Mouse (Mus musculus): Measurements from ENCODE around the gene Gm44790.

Gene Gm44790

GRCm38 (mm10) chr6:86404100-86404861 lies 22.2 kb upstream of the Gm44790 start, which contains the start of gene Tia1:
Tia1 (plus strand) TSS chr6:86404219.
- peak; percentile 98 for DNase-seq (ENCODE audit: low spot score)

GRCm38 (mm10) chr6:86404996-86405395 lies 21.5 kb upstream of the Gm44790 start:
- no peak for DNase-seq (ENCODE audit: low spot score)

GRCm38 (mm10) chr6:86406306-86406705 lies 20.2 kb upstream of the Gm44790 start:
- no peak for DNase-seq (ENCODE audit: low spot score)

GRCm38 (mm10) chr6:86418711-86419110 lies 7.7 kb upstream of the Gm44790 start:
- no peak for DNase-seq (ENCODE audit: low spot score)

GRCm38 (mm10) chr6:86419239-86419638 lies 7.2 kb upstream of the Gm44790 start:
- DNase-seq (ENCODE audit: low spot score) = no peak

- DNase-seq (ENCODE audit: low spot score) = no peak
These were observed 6.0 kb upstream of the Gm44790 start for GRCm38 (mm10) chr6:86420491-86420890.

- no peak for DNase-seq (ENCODE audit: low spot score)
These were observed 5.1 kb downstream of the Gm44790 start for GRCm38 (mm10) chr6:86431531-86431930.

- DNase-seq (ENCODE audit: low spot score) = no peak
These were observed 7.2 kb downstream of the Gm44790 start for GRCm38 (mm10) chr6:86433696-86434095.

DNA sequence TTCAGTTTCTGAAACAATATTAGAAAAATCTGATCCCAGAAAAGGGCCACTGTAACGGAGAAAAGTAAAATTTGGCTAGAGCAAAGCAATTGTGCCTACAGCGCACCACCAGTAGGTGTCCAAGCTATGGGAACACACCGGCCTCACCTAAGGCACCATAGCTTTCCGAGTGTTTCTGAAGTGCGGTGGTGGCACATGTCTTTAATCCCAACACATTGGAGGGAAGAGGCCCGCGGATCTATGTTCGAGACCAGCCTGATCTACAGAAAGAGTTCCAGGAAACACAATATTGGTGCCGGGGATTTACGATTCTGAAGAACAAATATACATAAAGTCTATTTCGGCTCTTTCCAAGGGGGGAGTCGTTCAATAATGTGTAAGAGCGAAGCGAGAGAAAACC lies 11.3 kb downstream of the Gm44790 start:
- DNase-seq (ENCODE audit: low spot score) = peak; percentile 20

GRCm38 (mm10) chr6:86438272-86439118 lies 12.0 kb downstream of the Gm44790 start, which contains the start of gene C87436:
C87436 (plus strand) TSS chr6:86438374.
- DNase-seq (ENCODE audit: low spot score) = peak; percentile 87

DNA sequence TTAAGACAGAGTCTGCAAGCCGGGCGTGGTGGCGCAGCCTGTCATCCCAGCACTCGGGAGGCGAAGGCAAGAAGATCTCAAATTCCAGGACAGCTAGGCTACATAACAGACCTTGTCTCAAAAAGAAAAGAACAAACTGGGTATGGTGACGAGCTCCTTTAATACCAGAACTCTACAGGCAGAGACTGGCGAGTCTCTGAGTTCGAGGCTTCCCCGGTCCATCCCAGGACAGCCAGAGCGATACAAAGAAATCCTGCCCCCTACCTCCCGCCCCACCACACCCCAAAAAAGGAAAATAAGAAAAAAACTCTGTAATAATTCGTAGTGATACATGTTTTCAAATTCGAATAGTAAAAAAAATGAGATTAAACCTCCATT lies 12.7 kb downstream of the Gm44790 start:
- no peak for DNase-seq (ENCODE audit: low spot score)

DNA sequence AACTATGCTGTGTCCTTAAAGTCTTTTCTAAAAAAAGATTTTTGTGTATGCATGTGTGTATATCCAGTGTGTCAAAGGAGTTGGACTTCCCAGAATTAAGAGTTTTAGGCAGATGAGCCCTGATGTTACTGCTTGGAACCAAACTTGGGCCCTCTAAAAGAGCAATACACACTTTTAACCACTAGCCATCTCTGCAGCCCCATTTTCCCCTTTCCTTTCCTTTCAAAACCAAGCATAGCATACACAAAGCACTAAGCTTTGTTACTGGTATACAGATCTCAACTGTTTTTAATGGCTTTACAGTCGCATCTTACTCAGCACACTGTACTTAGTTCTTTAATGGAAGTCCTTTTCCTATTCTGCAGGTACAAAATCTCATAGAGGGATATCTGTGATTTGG lies 13.1 kb downstream of the Gm44790 start:
- DNase-seq (ENCODE audit: low spot score) = no peak

GRCm38 (mm10) chr6:86441571-86441970 lies 15.1 kb downstream of the Gm44790 start:
- DNase-seq (ENCODE audit: low spot score) = no peak

GRCm38 (mm10) chr6:86445551-86445950 lies 19.1 kb downstream of the Gm44790 start:
- DNase-seq (ENCODE audit: low spot score) = no peak

DNA sequence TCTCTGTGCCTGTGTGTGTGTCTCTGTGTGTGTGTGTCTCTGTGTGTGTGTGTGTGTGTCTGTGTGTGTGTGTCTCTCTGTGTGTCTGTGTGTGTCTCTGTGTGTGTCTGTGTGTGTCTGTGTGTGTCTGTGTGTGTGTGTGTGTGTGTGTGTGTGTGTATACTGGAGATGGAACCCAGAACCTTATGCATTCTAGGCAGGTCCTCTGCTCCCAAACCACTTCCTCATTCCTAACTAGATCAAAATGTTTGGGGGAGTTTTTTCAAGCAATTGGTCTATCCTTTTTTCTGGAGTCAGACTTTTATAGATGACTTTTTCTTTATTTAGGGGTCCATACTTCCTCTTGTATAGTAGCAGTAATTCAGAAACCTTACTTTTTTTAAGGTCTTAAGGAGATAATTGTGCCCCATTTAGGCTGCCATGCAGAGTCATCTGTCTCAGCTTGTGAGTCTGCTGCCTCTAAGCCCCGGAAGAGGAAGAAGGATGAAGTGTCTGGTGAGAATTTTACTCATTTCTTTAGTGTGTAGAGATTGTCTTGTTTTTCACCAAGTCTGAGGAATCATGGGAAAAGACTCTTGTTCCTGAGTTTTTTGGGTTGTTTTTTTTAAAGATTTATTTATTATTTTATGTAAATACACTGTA lies 20.6 kb downstream of the Gm44790 start:
- no peak for DNase-seq (ENCODE audit: low spot score)

DNA sequence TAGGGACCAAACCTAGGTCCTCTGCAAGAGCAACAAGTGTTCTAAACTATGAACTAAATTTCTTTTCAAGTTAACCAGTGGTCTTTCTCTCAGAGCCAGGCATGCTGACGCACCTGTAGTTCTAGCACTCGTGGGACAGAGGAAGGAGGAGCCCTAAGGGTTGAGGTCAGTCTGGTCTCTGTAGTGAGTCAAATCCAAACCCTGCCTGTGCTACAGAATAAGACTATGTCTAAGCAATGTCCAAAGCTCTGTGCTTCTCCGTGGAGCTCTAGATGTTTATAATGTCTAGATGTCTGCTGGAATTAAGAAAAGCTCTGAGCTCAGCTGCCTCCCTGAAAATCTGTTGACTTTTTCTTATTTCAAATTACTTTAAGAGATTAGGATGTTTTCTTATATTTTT lies 30.3 kb downstream of the Gm44790 start:
- no peak for DNase-seq (ENCODE audit: low spot score)

DNA sequence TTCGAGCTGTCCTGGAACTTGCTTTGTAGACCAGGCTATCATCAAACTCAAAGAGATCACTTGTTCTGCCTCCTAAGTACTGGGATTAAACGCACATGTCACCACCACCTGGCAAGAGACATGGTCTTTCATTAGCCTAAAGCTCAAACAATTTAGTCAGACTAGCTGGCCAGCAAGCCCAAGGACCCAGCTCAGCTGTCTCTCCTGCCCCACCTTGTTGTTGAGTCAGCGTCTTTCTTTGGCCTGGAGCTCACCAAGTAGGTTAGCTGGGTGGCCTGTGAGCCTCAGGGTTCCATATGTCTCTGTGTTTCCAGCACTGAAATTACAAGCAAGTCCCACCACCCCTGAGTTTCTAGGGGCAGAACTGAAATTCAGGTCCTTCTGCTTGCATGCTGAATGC lies 36.6 kb downstream of the Gm44790 start:
- DNase-seq (ENCODE audit: low spot score) = no peak

- no peak for DNase-seq (ENCODE audit: low spot score)
These were observed 44.9 kb downstream of the Gm44790 start for GRCm38 (mm10) chr6:86471317-86471716.

DNA sequence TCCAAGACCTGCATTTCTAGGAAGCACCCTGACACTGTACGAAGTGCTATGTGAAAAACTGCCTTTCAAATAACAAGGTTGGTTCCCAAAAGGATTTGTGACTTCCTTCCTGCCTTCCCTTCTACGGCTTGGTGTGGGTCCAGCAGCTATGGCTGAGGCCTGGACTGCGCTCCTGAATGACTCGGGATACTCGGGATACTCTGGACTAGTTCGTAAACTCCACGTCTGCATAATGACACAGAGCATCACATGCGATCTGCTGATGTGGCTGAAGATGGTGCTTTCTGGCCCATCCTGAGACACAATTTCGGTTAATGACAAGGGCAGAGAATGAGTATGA lies 45.3 kb downstream of the Gm44790 start:
- no peak for DNase-seq (ENCODE audit: low spot score)

- DNase-seq (ENCODE audit: low spot score) = peak; percentile 99
These were observed 45.9 kb downstream of the Gm44790 start for GRCm38 (mm10) chr6:86472100-86472955.

DNA sequence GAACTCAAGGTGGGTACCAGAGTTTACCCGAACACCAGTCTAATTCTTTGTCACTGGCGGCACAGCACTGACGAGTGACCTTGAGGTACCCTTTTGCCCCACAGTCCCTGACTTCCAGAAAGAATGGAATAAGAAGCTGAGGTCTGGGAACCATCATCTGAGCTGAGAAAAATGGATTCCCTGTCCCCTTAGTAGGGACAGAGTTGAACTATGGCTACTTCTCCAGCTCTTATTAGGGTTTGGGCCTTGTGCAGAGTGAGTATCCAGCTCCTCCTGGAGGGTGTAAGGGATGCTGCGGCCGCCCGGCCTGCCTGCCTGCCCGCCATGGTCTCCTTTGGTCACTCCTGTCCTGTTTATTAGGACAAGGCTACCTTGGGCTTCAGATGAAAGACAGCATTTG lies 46.6 kb downstream of the Gm44790 start:
- DNase-seq (ENCODE audit: low spot score) = no peak

DNA sequence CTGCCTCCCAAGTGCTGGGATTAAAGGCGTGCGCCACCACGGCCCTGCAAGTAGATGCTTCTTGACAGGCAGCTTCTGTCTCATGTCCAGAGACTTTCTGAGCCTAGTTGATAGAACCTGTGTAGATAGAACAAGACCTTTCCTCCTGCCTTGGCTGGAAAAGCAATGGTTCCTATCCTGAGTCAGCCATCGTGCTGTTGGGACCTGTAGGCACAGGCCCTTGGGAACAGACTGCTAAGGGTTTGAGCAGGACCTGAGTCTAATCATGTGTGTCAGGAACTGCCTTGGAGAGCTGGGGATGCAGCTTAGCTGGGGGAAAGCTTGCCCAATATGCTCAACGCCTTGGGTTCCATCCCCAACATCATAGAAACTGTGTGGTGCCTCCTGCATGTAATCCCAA lies 47.6 kb downstream of the Gm44790 start:
- DNase-seq (ENCODE audit: low spot score) = no peak
